ENCODE assay signal across 3 mouse cellular contexts in the genomic region with DNA sequence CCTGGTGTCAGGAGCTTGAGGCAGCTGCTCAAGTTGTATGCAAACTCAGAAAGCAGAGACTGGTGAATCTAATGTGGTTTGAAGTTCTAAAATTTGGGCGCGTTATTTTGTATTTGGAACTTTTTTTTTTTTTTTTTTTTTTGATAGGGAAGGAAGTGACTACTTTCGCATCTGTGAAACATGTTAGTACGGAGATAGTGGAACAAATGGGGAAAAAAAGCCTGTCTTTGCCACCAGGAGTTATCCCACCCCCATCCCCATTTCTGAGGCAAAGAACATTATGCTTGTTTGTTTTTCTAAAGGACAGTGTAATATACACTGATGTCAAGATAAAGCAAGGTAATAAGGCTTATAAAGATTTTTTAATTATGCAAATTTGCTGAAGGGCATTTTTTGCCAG. TPM values are rescaled to one million over a fixed set of nuclear protein-coding genes. Genes with fewer than 3 reads are reported as not detected.
DNase-seq lines count a peak whose midpoint lies in the region; ATAC-seq lines count a peak whose summit lies in the region.

No protein-coding gene starts in this region.

- DNase-seq in 416B (ENCODE audit: low read depth): peak; percentile 54
- peak; percentile 14 for DNase-seq in heart, adult 11 months

- ATAC-seq in granulocyte monocyte progenitor cell, adult 5-6 weeks (replicated peaks; ENCODE audit: poor library complexity, severe bottlenecking): peak; percentile 56; the same call in 1 of the 2 replicates

RNA-seq across cellular contexts. Expression of gene Cd180, which starts 15.8 kb away (rescaled TPM):
- 32.1 and 37.9 TPM in 2 replicates for total RNA-seq in granulocyte monocyte progenitor cell, adult 5-6 weeks (2014; fragmentation: Nextera tagmentation)
- 6.6 and 22.1 TPM in 2 replicates for total RNA-seq in granulocyte monocyte progenitor cell, adult 5-6 weeks (2017)
